Mouse (Mus musculus) kidney, embryonic 14.5 days (tissue): ENCODE measurements around the gene Lilra5. TPM values are rescaled to one million over a fixed set of nuclear protein-coding genes. Genes with fewer than 3 reads are reported as not detected.
"Not testable (repeated sequence)": the region's sequence is repeated elsewhere in the genome, so short reads cannot be mapped to it uniquely, and the experiment has no call there.

Experiments used
- ATAC-seq: fragments of 200-750 bp; cut with Nextera tagmentation; 2 replicates; pipeline ENCODE4 v1.8.0; 2017; ENCODE audit warnings: moderate number of reproducible peaks, mild to moderate bottlenecking, moderate TSS enrichment, moderate library complexity; ENCODE audit not compliant: low FRiP score, low TSS enrichment
- H3K27ac ChIP-seq: fragments of 300-500 bp; sonication (generic); 2 replicates; pipeline ENCODE4 v1.5.1; 2014; ENCODE audit warnings: low read depth, mild to moderate bottlenecking, low read length, moderate library complexity, mixed read lengths
- H3K27me3 ChIP-seq: fragments of 300-500 bp; sonication (generic); 2 replicates; pipeline ENCODE4 v1.6.1; 2014; ENCODE audit warnings: mild to moderate bottlenecking, low read length; ENCODE audit not compliant: control insufficient read depth, insufficient read depth
- H3K36me3 ChIP-seq: fragments of 300-500 bp; sonication (generic); 2 replicates; pipeline ENCODE4 v1.6.1; 2014; ENCODE audit warnings: low read length, mixed read lengths; ENCODE audit not compliant: control insufficient read depth, insufficient read depth
- H3K4me1 ChIP-seq: fragments of 300-500 bp; sonication (generic); 2 replicates; pipeline ENCODE4 v1.6.1; 2014; ENCODE audit warnings: low read length, mixed read lengths; ENCODE audit not compliant: control insufficient read depth, insufficient read depth
- H3K4me2 ChIP-seq: fragments of 300-500 bp; sonication (generic); replicated peaks from 2 replicates; pipeline ENCODE4 v1.6.1; 2014; ENCODE audit warnings: low read depth, mild to moderate bottlenecking, low read length
- H3K4me3 ChIP-seq: fragments of 300-500 bp; sonication (generic); 2 replicates; pipeline ENCODE4 v1.5.1; 2014; ENCODE audit warnings: mild to moderate bottlenecking, low read length
- H3K9ac ChIP-seq: fragments of 300-500 bp; sonication (generic); 2 replicates; pipeline ENCODE4 v1.6.1; 2014; ENCODE audit warnings: low read depth, mild to moderate bottlenecking, low read length, moderate library complexity
- H3K9me3 ChIP-seq: fragments of 300-500 bp; sonication (generic); 2 replicates; pipeline ENCODE4 v1.6.1; 2016; ENCODE audit warnings: low read length; ENCODE audit not compliant: control insufficient read depth
- WGBS: fragments of 180-500 bp; shearing (Covaris S2); extraction: QIAGEN DNeasy Blood & Tissue Kit; methylation state at CpG from one replicate; pipeline ENCODE4 v1.1.7; 2014; 5-methylcytosine and 5-hydroxymethylcytosine counted together
- polyA plus RNA-seq: library from polyadenylated mRNA; unstranded; fragments of >200 nt; fragmentation: Nextera tagmentation; extraction: Ambion mirVana; gene quantifications from 2 replicates; pipeline ENCODE4 v1.2.1, GENCODE M21; 2014

Gene Lilra5
- polyA plus RNA-seq, result not detected in 2 replicates

DNA sequence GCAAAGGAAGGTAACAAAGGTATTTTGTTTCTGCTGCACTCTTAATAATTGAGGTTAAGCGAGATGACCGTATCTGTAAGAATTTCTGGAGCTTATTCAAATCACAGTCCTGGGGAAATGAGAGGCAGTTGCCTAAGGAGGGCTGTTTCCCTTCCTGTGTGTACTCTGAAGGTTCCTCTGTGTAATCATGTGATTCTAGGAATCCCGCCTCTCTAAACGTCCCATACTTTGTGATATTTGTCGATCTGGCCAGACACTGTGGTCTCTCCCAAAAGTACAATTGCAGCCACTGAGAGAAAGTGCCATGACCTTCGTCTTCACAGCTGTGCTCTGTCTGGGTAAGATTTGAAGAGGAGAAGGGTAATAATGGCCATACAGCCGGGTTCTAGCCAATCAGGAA is at the start of gene Lilra5:
Lilra5 (plus strand) TSS at position 301 of the 400 bp plus-strand sequence.
- Histone ChIP-seq H3K36me3 (no peaks in the 10 kb centered on the region), H3K27ac (no peak within 1 kb of the TSS), H3K9me3 (no peaks in the 10 kb centered on the region), H3K27me3 (no peaks in the 10 kb centered on the region), H3K4me3 (no peak within 1 kb of the TSS), H3K4me2 (no peak within 1 kb of the TSS), H3K4me1 (no peaks in the 10 kb centered on the region), H3K9ac (no peak within 1 kb of the TSS)
- no peak for ATAC-seq
- 78% methylated on average over 7 of the region's 7 CpGs for WGBS

DNA sequence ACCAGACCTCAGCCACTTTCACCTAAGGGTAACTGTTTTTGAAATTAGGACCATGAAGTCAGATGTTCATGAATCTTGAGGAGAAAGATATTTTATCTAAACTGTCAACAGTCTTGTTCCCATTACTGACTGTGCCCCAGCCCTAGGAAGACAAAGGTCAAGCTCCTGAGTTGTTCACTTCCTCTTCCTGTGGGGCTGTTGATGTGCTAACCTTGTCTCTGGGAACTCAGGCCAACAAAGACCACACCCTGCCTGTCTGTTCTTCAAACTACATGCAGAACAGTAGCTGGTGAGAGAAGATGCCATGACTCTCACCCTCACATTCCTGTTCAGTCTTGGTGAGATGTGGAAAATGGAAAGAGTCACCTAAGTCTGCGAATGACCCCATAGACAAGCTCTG is 30.4 kb upstream of the Lilra5 start:
- WGBS, result 88% methylated on average over 1 of the region's 1 CpGs
- H3K27me3 ChIP-seq, result no peaks in the 10 kb centered on the region
- no peak overlapping the region for H3K27ac ChIP-seq
- no peaks in the 10 kb centered on the region for H3K9me3 ChIP-seq
- H3K4me3 ChIP-seq, result no peak overlapping the region
- H3K9ac ChIP-seq, result no peak overlapping the region
- H3K4me1 ChIP-seq, result no peaks in the 10 kb centered on the region
- H3K36me3 ChIP-seq, result no peaks in the 10 kb centered on the region
- ATAC-seq, result no peak
- no peak overlapping the region for H3K4me2 ChIP-seq

DNA sequence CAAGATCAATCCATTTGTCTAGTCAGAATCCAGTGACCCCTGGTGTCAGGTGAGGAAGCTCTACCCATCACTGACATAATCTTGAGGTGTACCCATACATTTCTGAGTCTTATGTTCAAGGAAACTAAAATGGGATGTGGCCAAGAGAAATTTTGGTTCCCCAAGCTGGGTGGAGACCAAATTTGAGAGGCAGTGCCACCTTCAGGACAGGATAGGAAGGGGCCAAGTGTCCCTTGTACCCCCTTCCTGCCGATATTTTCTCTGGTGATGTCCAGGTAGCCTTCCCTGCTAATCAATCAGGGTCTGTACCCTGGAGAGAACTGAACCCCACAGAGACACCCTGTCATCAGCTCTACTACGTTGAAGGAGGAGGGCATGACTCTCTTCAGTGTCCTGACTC is 28.9 kb upstream of the Lilra5 start:
- 40% methylated on average over 2 of the region's 2 CpGs for WGBS
- ATAC-seq, result no peak

DNA sequence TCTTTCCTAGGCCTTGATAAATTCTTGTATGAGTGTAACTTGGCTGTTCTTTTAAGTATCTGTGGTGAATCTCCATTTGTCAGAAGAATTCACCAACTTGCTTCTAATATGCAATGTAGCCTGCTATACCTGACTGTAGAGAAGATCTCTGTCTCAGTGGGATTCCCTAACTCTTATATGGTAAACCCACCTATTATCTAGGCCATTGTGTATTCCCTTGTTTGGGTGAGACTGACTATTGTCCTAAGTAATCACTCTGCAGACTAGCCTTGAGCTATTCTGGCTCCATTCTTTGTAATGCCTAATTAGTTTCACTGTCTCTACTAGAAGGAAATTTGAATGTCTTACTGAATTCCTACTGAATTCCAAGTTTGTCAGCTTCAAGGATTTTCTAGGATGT is 24.1 kb upstream of the Lilra5 start:
- H3K4me3 ChIP-seq, ATAC-seq, H3K36me3 ChIP-seq, H3K4me1 ChIP-seq, H3K27ac ChIP-seq, H3K9ac ChIP-seq, H3K27me3 ChIP-seq, H3K9me3 ChIP-seq, H3K4me2 ChIP-seq: not testable (repeated sequence)

More for the DNA sequence above, 28.9 kb upstream of the Lilra5 start:
- Histone ChIP-seq H3K27me3 (no peaks in the 10 kb centered on the region), H3K9me3 (no peaks in the 10 kb centered on the region), H3K4me1 (no peaks in the 10 kb centered on the region), H3K36me3 (no peaks in the 10 kb centered on the region), H3K4me3 (no peak overlapping the region), H3K9ac (no peak overlapping the region), H3K27ac (no peak overlapping the region), H3K4me2 (no peak overlapping the region)

DNA sequence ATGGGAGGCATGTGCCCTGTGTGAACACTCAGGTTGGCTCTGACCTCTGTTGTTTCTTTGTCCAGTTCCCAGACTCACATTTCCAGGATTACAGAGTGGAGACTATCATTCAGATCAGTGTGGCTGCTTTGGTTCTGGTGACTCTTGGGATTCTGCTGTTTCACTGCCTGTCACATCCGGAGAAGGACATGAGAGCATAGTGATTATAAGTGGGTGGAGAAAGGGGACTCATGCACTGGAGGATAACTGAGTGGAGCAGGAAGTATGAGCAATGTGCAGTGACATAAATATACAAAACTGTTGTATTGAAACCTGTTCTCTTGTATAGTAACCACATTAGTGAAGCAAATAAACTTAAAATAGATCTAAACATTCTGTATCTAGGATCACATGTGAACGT is 22.2 kb upstream of the Lilra5 start:
- no peaks in the 10 kb centered on the region for H3K9me3 ChIP-seq
- no peak overlapping the region for H3K4me3 ChIP-seq
- no peak overlapping the region for H3K4me2 ChIP-seq
- H3K9ac ChIP-seq, result no peak overlapping the region
- WGBS, result 75% methylated on average over 2 of the region's 2 CpGs
- no peak overlapping the region for H3K27ac ChIP-seq
- no peak for ATAC-seq
- no peaks in the 10 kb centered on the region for H3K4me1 ChIP-seq
- no peaks in the 10 kb centered on the region for H3K27me3 ChIP-seq
- H3K36me3 ChIP-seq, result no peaks in the 10 kb centered on the region

DNA sequence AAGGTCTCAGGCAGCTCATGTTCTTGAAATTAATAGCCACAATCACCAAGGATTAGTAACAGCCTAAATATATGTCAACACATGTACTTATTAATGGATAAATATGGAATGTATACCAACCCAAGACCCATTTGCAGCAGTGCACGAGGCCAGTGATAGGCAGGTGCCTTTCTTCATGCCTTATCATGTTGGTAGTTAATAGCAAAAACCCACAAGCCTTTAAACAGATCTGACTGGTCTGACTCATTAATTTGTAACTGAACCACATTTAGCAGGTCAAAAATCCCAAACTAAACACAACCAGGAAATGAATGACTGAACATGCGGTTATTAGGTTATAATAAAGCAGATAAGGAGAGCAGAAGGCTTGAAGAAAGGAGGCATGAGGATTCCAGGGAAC is 21.7 kb upstream of the Lilra5 start:
- no peaks in the 10 kb centered on the region for H3K4me1 ChIP-seq
- ATAC-seq, result no peak
- no peak overlapping the region for H3K4me3 ChIP-seq
- H3K36me3 ChIP-seq, result no peaks in the 10 kb centered on the region
- no peak overlapping the region for H3K9ac ChIP-seq
- no peak overlapping the region for H3K27ac ChIP-seq
- H3K4me2 ChIP-seq, result no peak overlapping the region
- 67% methylated on average over 2 of the region's 2 CpGs for WGBS
- no peaks in the 10 kb centered on the region for H3K27me3 ChIP-seq
- no peaks in the 10 kb centered on the region for H3K9me3 ChIP-seq

DNA sequence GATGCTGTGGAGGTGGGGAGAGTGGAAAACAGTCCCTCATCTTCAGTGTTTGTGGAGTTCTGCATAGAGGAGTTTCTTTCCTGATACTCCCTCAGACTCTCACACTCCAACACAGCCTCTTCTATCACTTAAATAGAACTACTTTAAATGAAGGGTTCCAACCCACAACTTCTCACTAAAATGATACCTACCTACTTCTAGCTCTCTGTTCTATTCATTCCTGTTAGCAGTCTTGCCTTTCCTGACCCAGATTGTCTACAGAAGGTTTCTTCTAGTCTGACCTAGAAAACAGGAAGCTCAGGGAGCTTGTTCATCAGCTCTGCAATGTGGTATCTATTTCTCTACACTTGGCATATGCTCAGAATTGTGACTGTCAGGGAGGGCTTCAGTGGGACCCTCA is 2.0 kb upstream of the Lilra5 start:
- Histone ChIP-seq H3K27ac (no peak overlapping the region), H3K27me3 (no peaks in the 10 kb centered on the region), H3K9ac (no peak overlapping the region), H3K9me3 (no peaks in the 10 kb centered on the region), H3K4me3 (no peak overlapping the region), H3K36me3 (no peaks in the 10 kb centered on the region), H3K4me1 (no peaks in the 10 kb centered on the region), H3K4me2 (no peak overlapping the region)
- ATAC-seq, result no peak

DNA sequence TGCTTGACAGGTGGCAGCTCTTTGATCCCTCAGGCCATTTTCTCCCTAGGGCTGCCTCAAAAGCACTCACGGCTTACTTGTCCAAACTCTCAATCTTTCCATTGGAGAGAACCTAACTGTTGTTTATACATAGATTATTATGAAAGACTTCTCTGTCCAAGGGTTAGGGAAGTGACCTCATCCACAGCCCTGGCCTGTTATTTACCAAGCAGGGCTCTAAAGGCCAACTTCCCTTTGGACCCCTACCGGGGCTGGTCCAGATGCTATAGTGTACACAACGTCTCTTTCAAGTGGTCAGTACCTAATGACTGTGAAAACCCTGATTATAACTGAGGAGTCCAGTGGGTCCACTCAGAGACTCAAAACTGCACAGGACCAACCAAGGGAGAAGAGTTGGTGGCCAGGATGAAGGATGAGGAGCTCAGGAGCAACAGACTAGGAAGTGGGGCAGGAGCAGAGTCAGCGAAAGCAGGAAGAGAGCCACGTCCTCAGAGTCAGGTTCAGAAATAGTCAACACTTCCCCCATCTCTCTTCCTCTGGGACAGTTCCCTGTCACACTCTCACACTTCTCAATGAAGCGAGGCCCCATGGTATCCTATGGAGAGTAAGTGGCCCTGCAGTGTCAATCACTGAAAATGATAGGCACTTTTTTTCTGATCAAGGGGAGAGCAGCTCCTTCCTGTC is 1.6 kb downstream of the Lilra5 start:
- whole genome bisulfite sequencing, result 79% methylated on average over 6 of the region's 6 CpGs
- no peak overlapping the region for H3K4me3 ChIP-seq

DNA sequence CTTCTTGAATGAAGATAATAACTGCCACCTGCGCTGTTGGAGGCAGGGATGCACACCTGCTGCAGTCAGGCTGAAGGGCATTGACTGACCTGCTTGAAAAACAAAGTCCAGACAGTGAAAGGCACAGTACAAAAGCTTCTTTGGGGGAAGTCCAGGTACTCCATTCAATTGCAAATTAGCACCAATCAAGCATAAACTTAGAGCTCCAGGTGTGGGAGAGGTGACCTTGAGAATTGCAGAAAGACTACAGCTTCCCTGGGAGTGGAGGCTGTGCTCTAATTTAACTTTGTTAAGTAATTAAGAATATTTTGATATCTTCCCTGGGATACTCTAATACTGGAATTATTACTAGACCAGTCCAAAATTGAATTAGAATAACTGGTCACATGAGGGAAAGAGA is 13.7 kb downstream of the Lilra5 start:
- H3K4me1 ChIP-seq, H3K9me3 ChIP-seq, H3K9ac ChIP-seq, H3K27me3 ChIP-seq, H3K4me3 ChIP-seq, H3K36me3 ChIP-seq, H3K4me2 ChIP-seq, H3K27ac ChIP-seq, ATAC-seq: not testable (repeated sequence)
- WGBS, result 75% methylated on average over 1 of the region's 1 CpGs

More for the DNA sequence above, 1.6 kb downstream of the Lilra5 start:
- no peaks in the 10 kb centered on the region for H3K4me1 ChIP-seq
- no peak overlapping the region for H3K9ac ChIP-seq
- no peak overlapping the region for H3K27ac ChIP-seq
- no peaks in the 10 kb centered on the region for H3K9me3 ChIP-seq
- no peaks in the 10 kb centered on the region for H3K36me3 ChIP-seq
- ATAC-seq, result no peak
- no peak overlapping the region for H3K4me2 ChIP-seq
- no peaks in the 10 kb centered on the region for H3K27me3 ChIP-seq
